Mouse (Mus musculus) small intestine, adult 2 months (tissue): ENCODE results near the gene Mki67.

Experiments
- CTCF ChIP-seq: fragments of 200-500 bp; IDR thresholded peaks from 2 replicates; pipeline ENCODE4 v1.5.1; 2012; ENCODE audit warnings: low read depth, mild to moderate bottlenecking, control low read depth, inconsistent platforms, low read length, moderate library complexity, mixed read lengths; ENCODE audit not compliant: insufficient replicate concordance, insufficient read length; ENCODE audit errors: extremely low read depth
- POLR2A ChIP-seq: fragments of 200-500 bp; IDR thresholded peaks from 2 replicates; pipeline ENCODE4 v1.6.1; 2012; ENCODE audit warnings: low read depth, mild to moderate bottlenecking, control low read depth, inconsistent platforms, low read length, moderate library complexity

- no peak for TF ChIP-seq POLR2A
- TF ChIP-seq CTCF = no peak
These were observed 55.8 kb downstream of the Mki67 start for GRCm38 (mm10) chr7:135660314-135660713.
